Mouse (Mus musculus) limb, embryonic 10.5 days (tissue): ENCODE data around the gene Aox4. TPM values are rescaled to one million over a fixed set of nuclear protein-coding genes. Genes with fewer than 3 reads are reported as not detected.

Source experiments
- DNase-seq: peaks from one replicate; pipeline ENCODE4 v3.0.0-alpha.2; 2017; ENCODE audit warnings: low spot score
- H3K27ac ChIP-seq: fragments of 300-500 bp; sonication (generic); 2 replicates; pipeline ENCODE4 v1.5.1; 2016; ENCODE audit warnings: mild to moderate bottlenecking
- H3K27me3 ChIP-seq: fragments of 300-500 bp; sonication (generic); 2 replicates; pipeline ENCODE4 v1.6.1; 2016; ENCODE audit warnings: low read depth, mild to moderate bottlenecking; ENCODE audit not compliant: poor library complexity, severe bottlenecking
- H3K36me3 ChIP-seq: fragments of 300-500 bp; sonication (generic); 2 replicates; pipeline ENCODE4 v1.6.1; 2016; ENCODE audit warnings: mild to moderate bottlenecking, moderate library complexity
- H3K4me1 ChIP-seq: fragments of 300-500 bp; sonication (generic); 2 replicates; pipeline ENCODE4 v1.6.1; 2016
- H3K4me3 ChIP-seq: fragments of 300-500 bp; sonication (generic); 2 replicates; pipeline ENCODE4 v1.5.1; 2016; ENCODE audit warnings: mild to moderate bottlenecking, moderate library complexity
- H3K9me3 ChIP-seq: fragments of 300-500 bp; sonication (generic); replicated peaks from 2 replicates; pipeline ENCODE4 v1.6.1; 2016; ENCODE audit warnings: mild to moderate bottlenecking
- whole genome bisulfite sequencing: fragments of 180-500 bp; shearing (Covaris S2); methylation state at CpG from one replicate; pipeline ENCODE4 v1.1.7; 2016; 5-methylcytosine and 5-hydroxymethylcytosine counted together
- polyA plus RNA-seq: library from polyadenylated mRNA; unstranded; fragments of >200 nt; fragmentation: Nextera tagmentation; extraction: Ambion mirVana; gene quantifications from 2 replicates; pipeline ENCODE4 v1.2.1, GENCODE M21; 2016

The Aox4 gene
- 0.04 and 0.14 TPM in 2 replicates for polyA plus RNA-seq

DNA sequence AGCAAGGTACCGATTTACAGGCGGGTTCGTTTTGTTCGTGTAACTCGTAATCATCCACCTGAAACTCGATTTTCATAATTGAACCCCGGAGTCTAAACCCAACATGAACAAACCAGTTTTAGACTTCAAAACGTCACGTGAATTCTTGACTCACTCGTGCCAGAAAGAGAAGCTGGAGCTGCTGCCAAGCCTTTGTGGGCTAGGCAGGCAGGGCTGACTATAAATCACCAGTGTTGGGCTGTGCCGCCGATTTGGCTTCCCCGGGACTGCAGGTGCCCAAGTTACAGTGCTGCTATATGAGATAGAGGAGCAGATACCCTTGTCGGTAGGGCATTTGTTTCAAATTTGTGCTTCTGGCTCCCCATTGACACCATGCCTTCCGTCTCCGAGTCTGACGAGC, at the start of gene Aox4:
Gene Aox4 (plus strand): TSS at position 195 of the 400 bp plus-strand sequence.
- 78% methylated on average over 17 of the region's 17 CpGs for WGBS
- no peak within 1 kb of the TSS for H3K27ac ChIP-seq
- H3K36me3 ChIP-seq = no peaks in the 10 kb centered on the region
- no peak for DNase-seq
- no peaks in the 10 kb centered on the region for H3K27me3 ChIP-seq
- H3K9me3 ChIP-seq = no peaks in the 10 kb centered on the region
- H3K4me1 ChIP-seq = peaks cover 8% of the 10 kb centered on the region; the same call in 1 of the 2 replicates
- no peak within 1 kb of the TSS for H3K4me3 ChIP-seq

DNA sequence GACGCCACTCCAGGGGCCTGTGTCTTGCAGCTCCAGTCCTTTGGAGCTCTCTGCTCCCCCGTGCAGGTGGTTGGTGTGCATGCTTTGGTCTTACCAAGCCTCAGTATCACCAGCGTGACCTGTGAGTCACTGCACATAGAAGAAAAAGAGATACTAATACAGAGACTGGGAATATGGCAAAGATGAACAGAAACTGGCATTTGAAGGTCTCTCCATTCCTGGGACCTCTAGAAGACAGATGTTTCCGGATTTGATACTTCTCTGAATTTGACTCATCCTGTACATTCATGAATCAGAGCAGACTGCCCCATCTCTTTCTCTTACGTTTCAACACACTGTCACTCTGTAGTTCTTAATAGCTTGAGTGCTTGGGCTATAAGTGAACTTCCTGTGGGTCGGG, 40.3 kb upstream of the Aox4 start:
- no peak overlapping the region for H3K27ac ChIP-seq
- no peak overlapping the region for H3K4me3 ChIP-seq
- H3K9me3 ChIP-seq = no peaks in the 10 kb centered on the region
- H3K27me3 ChIP-seq = no peaks in the 10 kb centered on the region
- H3K36me3 ChIP-seq = no peaks in the 10 kb centered on the region
- DNase-seq = no peak
- WGBS = 74% methylated on average over 6 of the region's 6 CpGs
- H3K4me1 ChIP-seq = no peaks in the 10 kb centered on the region; the same call in 1 of the 2 replicates

DNA sequence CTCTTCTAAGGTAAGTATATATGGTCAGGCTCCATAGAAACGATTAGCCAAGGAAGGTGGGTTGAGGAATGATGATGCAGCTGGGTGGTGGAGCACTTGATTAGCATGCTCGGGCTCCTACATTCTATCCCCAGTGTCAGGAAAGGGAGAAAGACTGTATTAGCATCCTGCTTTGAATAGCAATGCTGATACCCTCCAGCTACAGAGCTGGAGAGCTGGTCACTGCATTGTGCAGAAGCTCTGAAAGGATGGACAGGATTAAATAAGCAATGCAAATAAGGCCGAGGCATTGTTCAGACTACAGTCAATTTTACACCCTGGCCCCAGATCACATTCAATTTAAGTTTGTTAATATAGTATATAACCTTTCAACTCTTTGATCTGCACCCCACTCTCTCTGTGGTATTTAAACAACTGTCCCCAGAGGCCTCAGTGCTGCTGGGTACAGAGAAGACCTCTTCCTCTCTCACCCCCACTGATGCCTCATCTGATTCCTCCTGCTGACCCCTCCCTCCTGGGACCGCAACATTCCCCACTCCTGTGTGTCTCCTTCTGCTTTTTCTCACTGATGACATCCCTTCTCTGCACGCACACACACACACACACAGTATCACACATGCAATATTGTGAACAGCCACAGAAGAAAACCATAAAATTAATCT, 21.6 kb upstream of the Aox4 start:
- DNase-seq = no peak
- H3K27ac ChIP-seq = no peak overlapping the region
- H3K27me3 ChIP-seq = no peaks in the 10 kb centered on the region
- no peaks in the 10 kb centered on the region for H3K36me3 ChIP-seq
- no peaks in the 10 kb centered on the region for H3K9me3 ChIP-seq
- H3K4me3 ChIP-seq = no peak overlapping the region
- 71% methylated on average over 5 of the region's 5 CpGs for WGBS
- H3K4me1 ChIP-seq = no peaks in the 10 kb centered on the region

DNA sequence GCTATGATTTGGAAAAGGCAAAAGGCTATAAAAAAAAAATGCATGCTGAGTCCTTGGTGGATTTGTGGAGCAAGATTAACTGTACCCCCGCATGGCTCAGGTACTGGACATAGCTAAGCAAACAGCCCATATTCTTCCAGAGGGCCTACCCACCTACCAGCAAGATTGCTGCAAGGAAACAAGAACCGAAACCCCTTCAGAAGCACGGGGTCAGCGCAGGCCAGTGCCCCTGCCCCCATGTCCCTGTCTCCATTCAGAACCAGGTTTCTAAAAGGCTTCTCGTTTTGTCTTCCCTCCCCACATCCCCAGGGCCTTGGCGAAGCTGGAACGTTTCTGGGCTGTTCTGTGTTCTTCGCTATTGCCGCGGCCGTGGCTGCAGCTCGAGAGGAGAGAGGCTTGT, 15.9 kb upstream of the Aox4 start:
- Histone ChIP-seq H3K27me3 (no peaks in the 10 kb centered on the region), H3K9me3 (no peaks in the 10 kb centered on the region), H3K36me3 (no peaks in the 10 kb centered on the region), H3K27ac (no peak overlapping the region), H3K4me3 (no peak overlapping the region), H3K4me1 (peaks cover 16% of the 10 kb centered on the region)
- WGBS = 79% methylated on average over 12 of the region's 12 CpGs
- DNase-seq = no peak

DNA sequence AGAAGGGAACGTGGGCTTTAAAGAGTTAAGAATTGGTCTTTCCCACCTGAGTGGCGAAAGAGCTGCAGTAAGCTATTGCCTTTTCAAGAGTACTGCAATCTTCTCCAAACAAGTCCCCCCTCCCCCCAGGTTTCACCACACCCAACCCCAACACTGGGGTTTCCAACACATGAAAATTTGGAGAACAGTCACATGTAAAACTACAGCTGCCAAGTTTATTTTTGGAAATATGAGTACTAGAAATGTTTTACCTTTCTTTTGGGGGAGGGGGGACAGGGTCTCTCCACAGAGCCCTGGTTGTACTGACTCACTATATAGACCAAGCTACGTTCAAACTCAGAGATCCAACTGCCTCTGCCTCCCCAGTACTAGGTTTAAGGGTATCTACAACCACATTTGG, 15.2 kb upstream of the Aox4 start:
- WGBS = 75% methylated on average over 3 of the region's 3 CpGs

DNA sequence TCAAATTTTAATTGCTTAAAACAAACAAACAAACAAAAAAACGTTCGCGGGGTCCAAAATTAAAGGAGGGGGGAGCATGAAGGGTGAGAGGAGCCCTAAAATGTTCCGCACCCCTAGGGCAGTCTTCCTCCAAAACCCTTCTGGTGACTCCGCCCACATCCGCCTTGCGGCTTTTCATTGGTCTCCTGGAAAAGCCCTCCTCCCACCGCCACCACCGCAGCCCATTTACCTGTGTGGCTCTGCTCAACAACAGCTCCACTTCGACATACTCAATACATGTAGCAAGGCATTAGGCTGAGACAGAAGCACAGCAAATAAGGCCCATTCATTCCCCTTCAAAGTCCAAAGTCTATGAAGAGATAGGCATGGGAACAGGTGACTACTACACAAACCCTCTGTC, 14.7 kb upstream of the Aox4 start:
- Histone ChIP-seq H3K9me3 (no peaks in the 10 kb centered on the region), H3K4me3 (no peak overlapping the region), H3K4me1 (peaks cover 19% of the 10 kb centered on the region), H3K27ac (no peak overlapping the region), H3K36me3 (no peaks in the 10 kb centered on the region), H3K27me3 (no peaks in the 10 kb centered on the region)
- DNase-seq = no peak
- WGBS = 12% methylated on average over 10 of the region's 10 CpGs

More for the DNA sequence above, 15.2 kb upstream of the Aox4 start:
- Histone ChIP-seq H3K27me3 (no peaks in the 10 kb centered on the region), H3K36me3 (no peaks in the 10 kb centered on the region), H3K27ac (no peak overlapping the region), H3K9me3 (no peaks in the 10 kb centered on the region), H3K4me3 (no peak overlapping the region), H3K4me1 (peaks cover 19% of the 10 kb centered on the region)
- no peak for DNase-seq

DNA sequence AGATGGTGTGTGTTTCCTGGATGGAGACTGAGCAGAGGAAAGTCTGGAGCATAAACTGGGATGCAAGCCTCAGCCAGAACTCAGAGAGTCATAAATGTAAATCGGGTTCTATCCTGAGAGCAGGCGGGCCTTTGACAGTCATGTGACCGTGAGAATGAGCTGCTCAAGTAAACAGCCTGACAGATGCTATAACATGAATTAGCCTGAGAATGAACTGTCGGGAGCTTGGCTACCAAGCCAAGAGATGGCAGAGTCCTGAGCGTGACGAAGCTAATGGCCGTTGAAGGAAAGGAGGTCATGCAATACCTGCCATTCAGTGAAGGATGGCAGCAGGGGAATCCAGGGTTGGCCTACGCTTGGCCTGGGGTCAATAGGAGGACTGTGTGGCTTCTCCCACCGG, 13.2 kb upstream of the Aox4 start:
- H3K36me3 ChIP-seq = no peaks in the 10 kb centered on the region
- H3K4me3 ChIP-seq = no peak overlapping the region
- WGBS = 54% methylated on average over 9 of the region's 9 CpGs
- no peaks in the 10 kb centered on the region for H3K9me3 ChIP-seq
- no peaks in the 10 kb centered on the region for H3K27me3 ChIP-seq
- no peak overlapping the region for H3K27ac ChIP-seq
- no peak for DNase-seq
- peaks cover 19% of the 10 kb centered on the region for H3K4me1 ChIP-seq

DNA sequence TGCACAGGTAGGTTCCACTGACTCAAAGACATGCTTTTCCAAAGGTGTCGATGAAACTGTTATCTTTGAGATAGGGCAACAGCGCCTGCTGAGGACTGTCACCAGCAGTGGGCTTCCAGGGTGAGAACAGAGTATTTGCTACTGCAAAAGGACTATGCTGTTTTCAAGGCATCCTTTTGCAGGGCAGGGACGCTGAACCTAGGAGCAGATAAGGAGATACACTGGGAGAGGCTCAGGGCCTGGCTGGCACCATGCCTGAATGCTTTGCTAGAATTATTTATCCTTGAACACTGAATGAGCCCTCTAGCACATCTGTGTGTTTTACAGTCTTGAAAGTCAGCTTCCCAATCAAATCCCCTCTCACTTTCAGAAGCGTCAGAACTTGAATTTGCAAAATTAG, 11.8 kb upstream of the Aox4 start:
- H3K4me1 ChIP-seq = peaks cover 19% of the 10 kb centered on the region
- H3K4me3 ChIP-seq = no peak overlapping the region
- no peak for DNase-seq
- no peak overlapping the region for H3K27ac ChIP-seq
- H3K27me3 ChIP-seq = no peaks in the 10 kb centered on the region
- H3K9me3 ChIP-seq = no peaks in the 10 kb centered on the region
- WGBS = 75% methylated on average over 4 of the region's 4 CpGs
- no peaks in the 10 kb centered on the region for H3K36me3 ChIP-seq

DNA sequence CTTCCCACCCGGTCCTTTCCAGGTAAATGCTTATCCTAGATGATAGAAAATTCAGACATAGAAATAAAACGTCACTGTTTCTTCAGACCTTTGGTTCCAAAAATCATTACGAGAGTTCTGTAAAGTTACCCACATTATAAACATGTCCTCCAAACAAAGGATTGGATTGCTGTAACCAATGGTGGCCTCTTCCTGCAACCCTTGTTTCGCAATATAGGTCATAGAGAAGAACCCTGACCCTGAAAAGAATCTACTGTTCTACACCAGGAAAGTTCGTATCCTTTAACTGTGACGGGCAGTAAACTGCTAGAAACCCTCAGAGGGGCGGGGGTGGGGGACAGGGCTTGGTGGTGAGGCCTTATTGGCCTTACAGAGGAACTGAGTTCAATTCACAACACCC, 2.6 kb downstream of the Aox4 start:
- WGBS = 82% methylated on average over 7 of the region's 7 CpGs
- DNase-seq = no peak
- Histone ChIP-seq H3K36me3 (no peaks in the 10 kb centered on the region), H3K27me3 (no peaks in the 10 kb centered on the region), H3K4me1 (peaks cover 8% of the 10 kb centered on the region; the same call in 1 of the 2 replicates), H3K9me3 (no peaks in the 10 kb centered on the region), H3K4me3 (no peak overlapping the region), H3K27ac (no peak overlapping the region)

DNA sequence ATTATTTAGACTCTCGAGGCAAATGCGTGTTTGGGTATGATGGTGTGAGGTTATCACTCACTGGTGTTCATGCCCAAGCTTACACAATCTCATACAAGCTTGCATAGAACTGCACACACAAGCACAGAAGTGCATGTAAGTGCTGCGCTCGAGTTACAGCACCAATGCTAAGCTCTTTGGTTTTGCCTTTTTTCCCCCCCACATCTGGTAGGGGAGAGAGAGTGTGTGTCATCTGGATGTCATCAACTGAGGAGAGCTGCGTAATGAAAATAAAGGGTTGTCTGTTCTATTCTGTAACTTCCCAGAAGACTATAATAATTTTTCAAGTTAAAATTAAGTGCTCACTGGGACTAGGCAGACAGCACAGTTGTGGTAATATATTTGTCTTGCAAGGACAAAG, 3.6 kb downstream of the Aox4 start:
- H3K36me3 ChIP-seq = no peaks in the 10 kb centered on the region
- DNase-seq = no peak
- no peaks in the 10 kb centered on the region for H3K27me3 ChIP-seq
- no peak overlapping the region for H3K4me3 ChIP-seq
- peaks cover 8% of the 10 kb centered on the region; the same call in 1 of the 2 replicates for H3K4me1 ChIP-seq
- WGBS = 81% methylated on average over 5 of the region's 5 CpGs
- no peaks in the 10 kb centered on the region for H3K9me3 ChIP-seq
- H3K27ac ChIP-seq = no peak overlapping the region

DNA sequence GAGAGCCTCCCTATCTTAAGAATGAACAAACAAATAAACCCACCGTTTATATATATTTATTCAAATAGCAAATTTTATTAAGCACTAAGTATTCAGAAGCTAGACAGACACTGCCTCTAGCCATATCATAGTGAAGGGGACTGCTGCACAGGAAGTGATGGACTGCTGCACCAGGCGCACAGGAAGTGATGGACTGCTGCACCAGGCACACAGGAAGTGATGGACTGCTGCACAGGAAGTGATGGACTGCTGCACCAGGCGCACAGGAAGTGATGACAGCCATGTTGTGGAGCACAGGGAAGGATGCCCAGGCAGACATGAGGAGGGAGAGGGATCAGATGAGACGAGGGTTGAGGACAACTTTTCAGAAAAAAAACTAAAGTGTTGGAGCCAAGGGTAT, 5.2 kb downstream of the Aox4 start:
- Histone ChIP-seq H3K27ac (no peak overlapping the region), H3K4me1 (peaks cover 8% of the 10 kb centered on the region; the same call in 1 of the 2 replicates), H3K9me3 (no peaks in the 10 kb centered on the region), H3K27me3 (no peaks in the 10 kb centered on the region), H3K36me3 (no peaks in the 10 kb centered on the region), H3K4me3 (no peak overlapping the region)
- 90% methylated on average over 4 of the region's 4 CpGs for WGBS
- DNase-seq = no peak

DNA sequence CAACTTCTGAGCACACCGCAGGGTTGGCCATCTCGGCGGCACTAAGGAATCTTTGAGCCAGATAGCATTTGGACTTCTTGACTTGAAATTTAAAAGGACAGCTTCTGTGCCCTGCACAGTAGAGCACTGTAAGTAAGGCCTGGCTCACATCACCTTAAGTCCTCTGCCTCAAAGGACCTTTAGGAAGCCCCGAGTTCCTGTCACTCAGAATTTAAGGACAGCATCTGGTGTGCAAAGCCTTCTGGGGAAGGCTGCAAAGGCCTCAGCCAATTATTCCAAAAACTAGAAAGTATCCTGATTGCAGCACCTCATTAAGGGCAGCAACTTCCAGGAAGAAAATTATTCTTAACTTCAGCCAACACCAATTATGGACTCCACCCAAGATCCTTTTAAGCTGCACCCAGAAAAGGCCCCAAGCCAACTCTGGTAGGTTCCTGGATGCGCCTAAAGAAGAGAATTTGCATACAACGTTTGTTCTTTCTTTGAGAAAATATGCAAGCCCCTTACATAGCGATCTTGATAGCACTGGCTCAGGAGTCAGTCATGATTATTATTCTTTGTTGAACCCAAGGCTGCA, 5.8 kb downstream of the Aox4 start:
- H3K4me3 ChIP-seq = no peak overlapping the region
- H3K4me1 ChIP-seq = peaks cover 8% of the 10 kb centered on the region; the same call in 1 of the 2 replicates
- no peak for DNase-seq
- no peak overlapping the region for H3K27ac ChIP-seq
- no peaks in the 10 kb centered on the region for H3K9me3 ChIP-seq
- no peaks in the 10 kb centered on the region for H3K36me3 ChIP-seq
- H3K27me3 ChIP-seq = no peaks in the 10 kb centered on the region
- 92% methylated on average over 7 of the region's 7 CpGs for WGBS

DNA sequence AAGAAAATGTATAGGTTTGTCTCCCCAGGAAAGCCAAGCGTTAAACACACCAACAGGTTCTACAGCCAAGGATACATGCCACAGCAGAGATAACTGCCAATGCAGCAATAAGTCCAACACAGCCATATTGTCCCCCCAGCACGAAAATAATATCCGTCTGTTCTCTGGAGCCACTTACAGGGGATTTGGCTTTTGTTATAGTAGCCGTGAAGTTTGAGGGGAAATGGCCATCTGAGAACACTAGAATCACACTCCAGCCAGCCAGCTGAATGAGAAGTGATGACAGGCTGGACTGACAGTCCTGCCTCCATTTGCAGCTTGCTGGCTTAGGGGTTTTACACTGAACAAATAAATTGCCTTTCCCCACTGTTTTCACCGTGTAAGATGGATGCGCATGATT, 10.9 kb downstream of the Aox4 start:
- Histone ChIP-seq H3K27me3 (no peaks in the 10 kb centered on the region), H3K4me1 (peaks cover 5% of the 10 kb centered on the region; the same call in 1 of the 2 replicates), H3K9me3 (no peaks in the 10 kb centered on the region), H3K36me3 (no peaks in the 10 kb centered on the region), H3K4me3 (no peak overlapping the region), H3K27ac (no peak overlapping the region)
- DNase-seq = no peak
- WGBS = 85% methylated on average over 6 of the region's 6 CpGs
